Mouse (Mus musculus): ENCODE measurements around the gene Arhgef16. TPM values are rescaled to one million over a fixed set of nuclear protein-coding genes. Genes with fewer than 3 reads are reported as not detected.

Arhgef16 gene
- polyA plus RNA-seq (2017; shearing (Covaris generic)): 0.35 TPM

GRCm38 (mm10) chr4:154301466-154301881 is at the start of gene Arhgef16:
Gene Arhgef16 (minus strand): TSS chr4:154301676.

GRCm38 (mm10) chr4:154335761-154336160 is 34.3 kb upstream of the Arhgef16 start, which contains the start of gene B230104I21Rik:
Gene B230104I21Rik (plus strand): TSS chr4:154336127.

Other genes with a start within 250 kb of the Arhgef16 start
- gene Trp73, start 161.5 kb downstream of the Arhgef16 start, polyA plus RNA-seq (2017; shearing (Covaris generic)): not detected
- gene Wrap73, start 159.3 kb downstream of the Arhgef16 start, polyA plus RNA-seq (2017; shearing (Covaris generic)): 40.8 TPM
- gene Tprgl, start 141.0 kb downstream of the Arhgef16 start, polyA plus RNA-seq (2017; shearing (Covaris generic)): 18.4 TPM
- gene Megf6, start 130.9 kb downstream of the Arhgef16 start, polyA plus RNA-seq (2017; shearing (Covaris generic)): 0.10 TPM
- gene B230104I21Rik, start 34.5 kb upstream of the Arhgef16 start, polyA plus RNA-seq (2017; shearing (Covaris generic)): not detected

Data from CD4-positive, CD25-positive, alpha-beta regulatory T cell, adult 9 weeks (primary cell).